ENCODE assay signal across 26 mouse cellular contexts in the genomic region with DNA sequence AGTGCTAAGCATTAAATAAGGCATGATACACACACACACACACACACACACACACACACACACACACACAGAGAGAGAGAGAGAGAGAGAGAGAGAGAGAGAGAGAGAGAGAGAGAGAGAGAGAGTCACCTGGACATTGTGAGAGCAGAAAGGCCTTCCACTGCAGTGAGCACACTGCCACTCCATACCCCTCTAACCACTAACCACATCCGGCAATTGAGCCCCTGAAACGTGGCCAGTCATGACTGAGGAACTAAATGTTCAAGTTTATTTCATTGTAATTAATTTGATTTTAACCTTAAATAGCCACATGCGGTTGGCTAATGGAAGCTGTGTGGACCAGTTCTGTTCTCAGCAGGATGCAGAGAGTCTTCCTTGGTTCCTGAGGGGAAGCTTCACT. TPM values are rescaled to one million over a fixed set of nuclear protein-coding genes. Genes with fewer than 3 reads are reported as not detected.
A peak's percentile ranks its signal among the peaks of the same experiment; 100 is the strongest.
DNase-seq lines count a peak whose midpoint lies in the region; ATAC-seq lines count a peak whose summit lies in the region.
"Had no signal": no experiment of that assay in that cellular context is flagged by ENCODE, and none has a peak within 500 bp of the region (broad histone marks: within the 10 kb centered on the region; RNA-seq: fewer than 3 reads in every experiment).

No protein-coding gene starts in this region.

- ATAC-seq in inflammation-experienced regulatory T-cells, adult 6 months: peak; percentile 21
- no peak for ATAC-seq in monocyte, adult 5-6 weeks (replicated peaks; ENCODE audit: insufficient number of reproducible peaks, low FRiP score, low TSS enrichment, poor library complexity, severe bottlenecking)
- ATAC-seq: forebrain, embryonic 13.5 days; lung, postnatal 0 days; midbrain, embryonic 15.5 days had no signal

- peak; percentile 25 for DNase-seq in thymus, postnatal 25 days
- no peak for DNase-seq in thymus, adult 18-20 months
- DNase-seq in T-cell, adult 2 months (ENCODE audit: low spot score): peak; percentile 8
- DNase-seq in thymus, postnatal 4 days: peak; percentile 16
- no peak for DNase-seq in ovary, postnatal 10 days (ENCODE audit: low spot score)
- DNase-seq in right cerebral cortex, adult 18-20 months: no peak
- DNase-seq: adrenal gland, adult 2 months; adrenal gland, postnatal 36 days; cerebellum, adult 2 months; cerebellum, postnatal 25 days; gastrocnemius, postnatal 14 days; heart, adult 11 months; heart, postnatal 36 days; kidney, adult 9 months; kidney, postnatal 10 days; layer of hippocampus, postnatal 36 days; liver, embryonic 13.5 days; lung, adult 18-20 months; lung, postnatal 4 days; spleen, adult 18-20 months had no signal

RNA-seq across cellular contexts. Expression of gene Wscd1, which starts 21.7 kb away (rescaled TPM):
- not detected for polyA plus RNA-seq in inflammation-experienced regulatory T-cells, adult 6 months (2017; shearing (Covaris generic))
- total RNA-seq in monocyte, adult 5-6 weeks (2017): not detected in 3 replicates
- polyA plus RNA-seq: C2C12 had no signal

Comparison
In these comparisons a context has a peak if more than half of its experiments do, and no peak if none do; other contexts are left out.
1. DNase-seq: peak in thymus, postnatal 25 days (single experiment), T-cell, adult 2 months (single experiment) and thymus, postnatal 4 days (single experiment); none in thymus, adult 18-20 months (0 of 2), ovary, postnatal 10 days (single experiment) and right cerebral cortex, adult 18-20 months (single experiment).